In the genomic region with DNA sequence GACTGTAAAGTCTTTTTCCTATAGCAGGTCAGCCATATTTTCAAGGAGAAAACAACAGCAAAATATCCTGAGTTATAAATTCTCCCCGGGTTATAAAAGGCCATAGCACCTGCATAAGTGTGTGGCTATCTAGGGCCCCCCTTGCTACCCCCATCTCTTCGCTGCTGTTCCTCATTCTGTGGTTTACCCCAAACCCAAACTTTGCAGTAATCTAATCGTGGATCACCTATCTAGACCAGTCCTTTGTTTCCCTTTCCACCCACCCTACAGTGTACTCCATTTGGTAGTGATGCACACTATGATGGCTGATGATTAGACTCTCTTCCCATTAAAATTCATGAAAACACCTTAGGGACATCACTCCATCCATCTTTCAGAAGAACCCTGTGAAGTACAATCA, we compare ENCODE assay signal across 18 mouse cellular contexts.
"Had no signal": no experiment of that assay in that cellular context is flagged by ENCODE, and none has a peak within 500 bp of the region (broad histone marks: within the 10 kb centered on the region; RNA-seq: fewer than 3 reads in every experiment).

No protein-coding gene starts in this region.

- H3K4me1 ChIP-seq: kidney, embryonic 15.5 days; liver, embryonic 13.5 days; midbrain, embryonic 12.5 days; midbrain, embryonic 15.5 days; neural tube, embryonic 12.5 days; neural tube, embryonic 15.5 days had no signal

- H3K36me3 ChIP-seq: kidney, embryonic 15.5 days; liver, embryonic 13.5 days; midbrain, embryonic 12.5 days; midbrain, embryonic 15.5 days; neural tube, embryonic 12.5 days; neural tube, embryonic 15.5 days had no signal

- DNase-seq: kidney, adult 11 months; kidney, adult 8-10 months; kidney, postnatal 10 days; kidney, postnatal 4 days; liver, embryonic 13.5 days; lung, adult 2 months; lung, postnatal 14 days; lung, postnatal 4 days; right cerebral cortex, adult 18-20 months; right cerebral cortex, postnatal 25 days; spleen, adult 18-20 months; thymus, adult 18-20 months; thymus, postnatal 25 days had no signal

- H3K9me3 ChIP-seq: kidney, embryonic 15.5 days; liver, embryonic 13.5 days; midbrain, embryonic 12.5 days; midbrain, embryonic 15.5 days; neural tube, embryonic 12.5 days; neural tube, embryonic 15.5 days had no signal

- H3K27me3 ChIP-seq: kidney, embryonic 15.5 days; liver, embryonic 13.5 days; midbrain, embryonic 12.5 days; midbrain, embryonic 15.5 days; neural tube, embryonic 12.5 days; neural tube, embryonic 15.5 days had no signal

- ATAC-seq: midbrain, embryonic 15.5 days had no signal

- H3K27ac ChIP-seq: kidney, embryonic 15.5 days; liver, embryonic 13.5 days; midbrain, embryonic 12.5 days; midbrain, embryonic 15.5 days; neural tube, embryonic 12.5 days; neural tube, embryonic 15.5 days had no signal

- H3K4me3 ChIP-seq: kidney, embryonic 15.5 days; liver, embryonic 13.5 days; midbrain, embryonic 12.5 days; midbrain, embryonic 15.5 days; neural tube, embryonic 12.5 days; neural tube, embryonic 15.5 days had no signal

- H3K9ac ChIP-seq: kidney, embryonic 15.5 days; liver, embryonic 13.5 days; midbrain, embryonic 12.5 days; midbrain, embryonic 15.5 days; neural tube, embryonic 12.5 days; neural tube, embryonic 15.5 days had no signal
